Mouse (Mus musculus): ENCODE data around the gene Kat2b. TPM values are rescaled to one million over a fixed set of nuclear protein-coding genes. Genes with fewer than 3 reads are reported as not detected.
A peak's percentile ranks its signal among the peaks of the same experiment; 100 is the strongest.
"Not testable (repeated sequence)": the region's sequence is repeated elsewhere in the genome, so short reads cannot be mapped to it uniquely, and the experiment has no call there.

Kat2b gene
- total RNA-seq, 2 experiments from 2014 or later = 41.4 to 57.9 TPM

- no peak for ATAC-seq (ENCODE audit: poor library complexity, severe bottlenecking)
These were observed 89.8 kb downstream of the Kat2b start for GRCm38 (mm10) chr17:53656369-53656860.

- not testable (repeated sequence) for ATAC-seq (ENCODE audit: poor library complexity, severe bottlenecking)
These were observed 90.7 kb downstream of the Kat2b start for GRCm38 (mm10) chr17:53657391-53657790.

GRCm38 (mm10) chr17:53658668-53659067 is 92.0 kb downstream of the Kat2b start:
- ATAC-seq (ENCODE audit: poor library complexity, severe bottlenecking) = no peak

- no peak for ATAC-seq (ENCODE audit: poor library complexity, severe bottlenecking)
These were observed 92.6 kb downstream of the Kat2b start for GRCm38 (mm10) chr17:53659230-53659629.

- no peak for ATAC-seq (ENCODE audit: poor library complexity, severe bottlenecking)
These were observed 93.1 kb downstream of the Kat2b start for GRCm38 (mm10) chr17:53659738-53660137.

- no peak for ATAC-seq (ENCODE audit: poor library complexity, severe bottlenecking)
These were observed 94.6 kb downstream of the Kat2b start for GRCm38 (mm10) chr17:53661056-53661840.

- no peak for ATAC-seq (ENCODE audit: poor library complexity, severe bottlenecking)
These were observed 97.6 kb downstream of the Kat2b start for GRCm38 (mm10) chr17:53664267-53664666.

GRCm38 (mm10) chr17:53664703-53665382 is 98.2 kb downstream of the Kat2b start:
- ATAC-seq (ENCODE audit: poor library complexity, severe bottlenecking) = no peak

- no peak for ATAC-seq (ENCODE audit: poor library complexity, severe bottlenecking)
These were observed 103.8 kb downstream of the Kat2b start for GRCm38 (mm10) chr17:53670453-53670852.

- no peak for ATAC-seq (ENCODE audit: poor library complexity, severe bottlenecking)
These were observed 112.1 kb downstream of the Kat2b start for GRCm38 (mm10) chr17:53678716-53679115.

GRCm38 (mm10) chr17:53688321-53688720 is 121.7 kb downstream of the Kat2b start:
- no peak for ATAC-seq (ENCODE audit: poor library complexity, severe bottlenecking)

GRCm38 (mm10) chr17:53688877-53689802 is 122.5 kb downstream of the Kat2b start, which contains the start of gene Sgo1:
Gene Sgo1, minus strand, starts transcription at chr17:53689333.
- peak; percentile 84 for ATAC-seq (ENCODE audit: poor library complexity, severe bottlenecking)

- peak; percentile 44 for ATAC-seq (ENCODE audit: poor library complexity, severe bottlenecking)
These were observed 123.3 kb downstream of the Kat2b start for GRCm38 (mm10) chr17:53689946-53690345.

- no peak for ATAC-seq (ENCODE audit: poor library complexity, severe bottlenecking)
These were observed 127.4 kb downstream of the Kat2b start for GRCm38 (mm10) chr17:53694039-53694438.

- ATAC-seq (ENCODE audit: poor library complexity, severe bottlenecking) = not testable (repeated sequence)
These were observed 130.9 kb downstream of the Kat2b start for GRCm38 (mm10) chr17:53697521-53697920.

GRCm38 (mm10) chr17:53714453-53714852 is 147.8 kb downstream of the Kat2b start:
- no peak for ATAC-seq (ENCODE audit: poor library complexity, severe bottlenecking)

GRCm38 (mm10) chr17:53715161-53715560 is 148.5 kb downstream of the Kat2b start:
- not testable (repeated sequence) for ATAC-seq (ENCODE audit: poor library complexity, severe bottlenecking)

GRCm38 (mm10) chr17:53718474-53718873 is 151.8 kb downstream of the Kat2b start:
- no peak for ATAC-seq (ENCODE audit: poor library complexity, severe bottlenecking)

- not testable (repeated sequence) for ATAC-seq (ENCODE audit: poor library complexity, severe bottlenecking)
These were observed 152.3 kb downstream of the Kat2b start for GRCm38 (mm10) chr17:53718916-53719315.

Measured in megakaryocyte, adult 5-6 weeks (primary cell).